Mouse (Mus musculus) midbrain, postnatal 0 days (tissue): ENCODE measurements around the gene Rtca. TPM values are rescaled to one million over a fixed set of nuclear protein-coding genes. Genes with fewer than 3 reads are reported as not detected.

ENCODE experiments used
- ATAC-seq: fragments of 200-750 bp; cut with Nextera tagmentation; 2 replicates; pipeline ENCODE4 v1.8.0; 2017; ENCODE audit warnings: moderate number of reproducible peaks, mild to moderate bottlenecking, moderate TSS enrichment, moderate library complexity; ENCODE audit not compliant: low FRiP score
- DNase-seq: peaks from one replicate; pipeline ENCODE4 v3.0.0-alpha.2; 2015; ENCODE audit warnings: low spot score
- H3K27ac ChIP-seq: fragments of 300-500 bp; sonication (generic); 2 replicates; pipeline ENCODE4 v1.5.1; 2014; ENCODE audit warnings: low read depth, mild to moderate bottlenecking, low read length, mixed read lengths
- H3K27me3 ChIP-seq: fragments of 300-500 bp; sonication (generic); 2 replicates; pipeline ENCODE4 v1.6.1; 2014; ENCODE audit warnings: low read length, control low read depth, mixed read lengths; ENCODE audit not compliant: insufficient read depth
- H3K36me3 ChIP-seq: fragments of 300-500 bp; sonication (generic); 2 replicates; pipeline ENCODE4 v1.6.1; 2014; ENCODE audit warnings: low read length, control low read depth, mixed read lengths; ENCODE audit not compliant: insufficient read depth
- H3K4me1 ChIP-seq: fragments of 300-500 bp; sonication (generic); 2 replicates; pipeline ENCODE4 v1.6.1; 2014; ENCODE audit warnings: mild to moderate bottlenecking, control low read depth, antibody characterized with exemption, low read length, mixed read lengths; ENCODE audit not compliant: insufficient read depth
- H3K4me2 ChIP-seq: fragments of 300-500 bp; sonication (generic); 2 replicates; pipeline ENCODE4 v1.6.1; 2014; ENCODE audit warnings: low read depth, mild to moderate bottlenecking, low read length, mixed read lengths; ENCODE audit not compliant: poor library complexity, severe bottlenecking
- H3K4me3 ChIP-seq: fragments of 300-500 bp; sonication (generic); 2 replicates; pipeline ENCODE4 v1.5.1; 2014; ENCODE audit warnings: low read depth, mild to moderate bottlenecking, low read length, moderate library complexity
- H3K9ac ChIP-seq: fragments of 300-500 bp; sonication (generic); replicated peaks from 2 replicates; pipeline ENCODE4 v1.6.1; 2014; ENCODE audit warnings: mild to moderate bottlenecking, low read length, moderate library complexity, mixed read lengths; ENCODE audit not compliant: poor library complexity, severe bottlenecking
- H3K9me3 ChIP-seq: fragments of 300-500 bp; sonication (generic); 2 replicates; pipeline ENCODE4 v1.6.1; 2016; ENCODE audit warnings: low read length, control low read depth
- CTCF ChIP-seq: IDR thresholded peaks from 2 replicates; pipeline ENCODE4 v1.5.1; 2016; ENCODE audit warnings: antibody characterized with exemption, mild to moderate bottlenecking
- WGBS: fragments of 180-500 bp; shearing (Covaris S2); extraction: QIAGEN DNeasy Blood & Tissue Kit; methylation state at CpG from one replicate; pipeline ENCODE4 v1.1.7; 2014; 5-methylcytosine and 5-hydroxymethylcytosine counted together
- polyA plus RNA-seq: library from polyadenylated mRNA; unstranded; fragments of >200 nt; fragmentation: Nextera tagmentation; extraction: Ambion mirVana; gene quantifications from 2 replicates; pipeline ENCODE4 v1.2.1, GENCODE M21; 2015
- total RNA-seq: library from RNA; depleted of rRNA; stranded (reverse); fragments of >200 nt; gene quantifications from 2 replicates; pipeline ENCODE4 v1.2.3, GENCODE M21; 2014

Gene Rtca
- total and polyA plus RNA-seq, 2 experiments from 2014 or later = 109 to 146 TPM

DNA sequence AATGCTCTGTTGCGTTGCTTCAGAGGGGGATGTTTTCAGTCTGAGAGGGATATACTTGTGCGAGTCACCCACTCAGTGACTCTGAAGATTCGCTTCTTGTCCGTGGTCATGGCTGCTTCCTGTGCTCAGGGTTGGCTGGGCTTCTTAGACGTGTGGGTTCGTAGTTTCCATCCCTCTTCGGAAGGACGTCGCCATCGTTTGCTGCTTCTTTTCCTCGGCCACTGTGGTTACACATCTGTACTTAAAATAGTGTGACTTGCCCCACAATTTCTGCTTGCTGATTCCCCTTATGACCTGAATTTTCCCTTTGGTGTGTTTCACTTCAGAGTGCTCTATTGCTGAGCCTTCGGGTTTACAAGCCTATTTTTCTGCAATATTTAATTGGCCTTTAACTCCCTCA, 42.3 kb downstream of the Rtca start:
- WGBS = 89% methylated on average over 12 of the region's 12 CpGs
- ATAC-seq = no peak
- H3K4me1 ChIP-seq = no peaks in the 10 kb centered on the region
- H3K4me2 ChIP-seq = no peak overlapping the region
- no peak overlapping the region for H3K9ac ChIP-seq
- H3K4me3 ChIP-seq = no peak overlapping the region
- no peak overlapping the region for H3K27ac ChIP-seq
- no peaks in the 10 kb centered on the region for H3K27me3 ChIP-seq
- no peak for DNase-seq
- H3K36me3 ChIP-seq = no peaks in the 10 kb centered on the region
- no peak for TF ChIP-seq CTCF
- no peaks in the 10 kb centered on the region for H3K9me3 ChIP-seq

DNA sequence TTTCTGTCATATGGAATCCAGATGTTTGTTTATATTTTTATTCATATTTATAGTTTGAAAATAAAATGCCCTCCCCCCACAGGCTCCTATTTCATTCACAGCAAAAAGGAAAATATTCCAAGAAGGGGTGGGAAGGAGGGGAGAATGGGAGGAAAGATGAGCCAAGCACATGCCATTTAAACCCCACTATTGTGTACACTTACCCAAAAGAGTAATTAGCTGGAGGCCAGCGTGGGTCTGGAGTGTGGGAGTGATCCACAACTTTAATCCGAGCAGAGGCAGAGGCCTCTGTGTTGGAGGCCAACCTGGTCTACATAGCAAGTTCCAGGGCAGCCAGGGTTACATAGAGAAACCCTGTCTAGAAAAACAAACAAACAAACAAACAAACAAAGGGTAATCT, 43.7 kb downstream of the Rtca start:
- Histone ChIP-seq H3K4me2 (no peak overlapping the region), H3K36me3 (no peaks in the 10 kb centered on the region), H3K27me3 (no peaks in the 10 kb centered on the region), H3K4me1 (no peaks in the 10 kb centered on the region), H3K27ac (no peak overlapping the region), H3K9ac (no peak overlapping the region), H3K4me3 (no peak overlapping the region), H3K9me3 (no peaks in the 10 kb centered on the region)
- no peak for DNase-seq
- TF ChIP-seq CTCF = no peak
- no peak for ATAC-seq
- 55% methylated on average over 2 of the region's 2 CpGs for WGBS

DNA sequence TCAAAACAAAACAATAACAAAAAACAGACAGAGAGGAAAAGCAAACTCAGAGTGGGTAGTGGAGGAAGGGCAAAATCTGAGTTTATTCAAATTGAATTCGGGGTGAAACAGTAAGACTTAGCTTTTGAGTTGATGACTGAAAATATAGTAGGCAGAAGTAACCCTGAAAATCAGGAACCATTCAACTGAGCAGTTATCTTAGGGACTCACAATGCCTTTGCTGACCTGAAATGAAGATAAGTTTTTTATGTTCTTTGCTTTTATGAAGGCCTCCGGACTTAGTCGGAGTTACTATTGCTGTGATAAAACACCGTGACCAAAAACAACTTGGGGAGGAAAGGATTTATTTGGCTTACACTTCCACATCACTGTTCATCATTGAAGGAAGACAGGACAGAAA, 47.0 kb downstream of the Rtca start:
- DNase-seq (no peak), ATAC-seq (no peak)
- H3K4me3 ChIP-seq = no peak overlapping the region
- H3K36me3 ChIP-seq = no peaks in the 10 kb centered on the region
- no peaks in the 10 kb centered on the region for H3K9me3 ChIP-seq
- no peak for TF ChIP-seq CTCF
- H3K27ac ChIP-seq = no peak overlapping the region
- H3K4me2 ChIP-seq = no peak overlapping the region
- no peaks in the 10 kb centered on the region for H3K27me3 ChIP-seq
- WGBS = 70% methylated on average over 4 of the region's 4 CpGs
- H3K4me1 ChIP-seq = no peaks in the 10 kb centered on the region
- H3K9ac ChIP-seq = no peak overlapping the region

DNA sequence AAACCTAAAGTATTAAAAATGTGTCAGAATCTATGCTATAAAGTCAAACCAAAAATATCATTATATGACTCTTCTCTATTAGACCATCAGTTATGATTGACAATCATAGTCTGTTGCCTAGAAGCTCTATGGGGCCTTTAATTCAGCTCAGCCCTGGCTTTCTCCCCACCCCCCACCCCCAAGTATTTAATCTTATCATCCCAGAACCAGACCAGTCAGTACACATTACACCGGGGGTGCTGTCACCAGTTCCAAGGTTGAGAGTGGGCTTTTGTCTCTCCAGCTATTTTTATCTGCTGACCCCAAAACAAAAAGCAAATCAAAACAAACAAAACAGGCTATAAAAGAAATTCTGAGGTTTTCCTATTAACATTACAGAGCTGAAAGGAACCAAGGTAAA, 53.5 kb downstream of the Rtca start:
- no peak for ATAC-seq

GRCm38 (mm10) chr3:116450741-116451140, 57.3 kb downstream of the Rtca start:
- no peak for ATAC-seq
- Histone ChIP-seq H3K9me3 (0 out of 2 replicates have a peak, but pooled peaks cover 4% of the 10 kb centered on the region), H3K36me3 (no peaks in the 10 kb centered on the region), H3K4me2 (no peak overlapping the region), H3K4me1 (no peaks in the 10 kb centered on the region), H3K9ac (no peak overlapping the region), H3K27me3 (no peaks in the 10 kb centered on the region), H3K4me3 (no peak overlapping the region), H3K27ac (no peak overlapping the region)
- 87% methylated on average over 3 of the region's 3 CpGs for WGBS
- no peak for DNase-seq
- no peak for TF ChIP-seq CTCF

More for the DNA sequence above, 53.5 kb downstream of the Rtca start:
- no peak overlapping the region for H3K4me2 ChIP-seq
- 68% methylated on average over 1 of the region's 1 CpGs for WGBS
- no peak overlapping the region for H3K27ac ChIP-seq
- no peak overlapping the region for H3K4me3 ChIP-seq
- DNase-seq = no peak
- no peaks in the 10 kb centered on the region for H3K27me3 ChIP-seq
- H3K4me1 ChIP-seq = no peaks in the 10 kb centered on the region
- no peak for TF ChIP-seq CTCF
- H3K36me3 ChIP-seq = no peaks in the 10 kb centered on the region
- H3K9me3 ChIP-seq = 0 out of 2 replicates have a peak, but pooled peaks cover 4% of the 10 kb centered on the region
- H3K9ac ChIP-seq = no peak overlapping the region

DNA sequence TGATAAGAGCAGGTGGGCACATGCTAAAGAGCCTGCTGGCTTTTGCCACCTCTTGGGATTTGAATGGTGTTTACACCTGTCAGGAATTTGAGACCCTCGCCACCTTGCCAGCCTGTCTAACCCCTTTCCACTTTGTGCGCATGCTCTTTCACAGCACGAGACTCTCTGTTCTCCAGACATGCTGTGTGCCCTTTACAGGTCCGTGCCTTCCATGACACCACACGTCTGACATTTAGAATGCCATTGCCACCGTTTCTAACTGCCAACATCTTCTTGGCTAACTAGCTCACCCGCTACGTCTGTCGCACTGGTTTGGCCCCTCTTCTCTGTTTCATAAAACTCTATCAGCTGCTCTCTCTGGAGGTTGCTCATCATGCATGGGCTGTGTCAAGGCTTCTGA, 63.7 kb downstream of the Rtca start:
- 80% methylated on average over 9 of the region's 9 CpGs for WGBS
- no peak overlapping the region for H3K4me3 ChIP-seq
- no peaks in the 10 kb centered on the region for H3K4me1 ChIP-seq
- no peaks in the 10 kb centered on the region for H3K36me3 ChIP-seq
- DNase-seq (no peak), ATAC-seq (no peak)
- H3K9ac ChIP-seq = no peak overlapping the region
- H3K27ac ChIP-seq = no peak overlapping the region
- TF ChIP-seq CTCF = no peak
- no peak overlapping the region for H3K4me2 ChIP-seq
- no peaks in the 10 kb centered on the region for H3K27me3 ChIP-seq
- no peaks in the 10 kb centered on the region for H3K9me3 ChIP-seq
